Mouse (Mus musculus): ENCODE data around the gene Nacad. TPM values are rescaled to one million over a fixed set of nuclear protein-coding genes. Genes with fewer than 3 reads are reported as not detected.

Gene Nacad
- polyA plus RNA-seq, 1 experiment: 5.6 TPM

GRCm38 (mm10) chr11:6605021-6605481 is 802 bp downstream of the Nacad start:
- WGBS: 18% methylated on average over 13 of the region's 13 CpGs
- no peak for DNase-seq (ENCODE audit: low read depth, low spot score)

GRCm38 (mm10) chr11:6604604-6604936 is 1.3 kb downstream of the Nacad start:
- DNase-seq (ENCODE audit: low read depth, low spot score): no peak

GRCm38 (mm10) chr11:6603887-6604603 is 1.8 kb downstream of the Nacad start:
- 8% methylated on average over 12 of the region's 12 CpGs for WGBS

GRCm38 (mm10) chr11:6603224-6603623 is 2.6 kb downstream of the Nacad start:
- DNase-seq (ENCODE audit: low read depth, low spot score): no peak
- 67% methylated on average over 9 of the region's 9 CpGs for WGBS

More at GRCm38 (mm10) chr11:6603887-6604603, 1.8 kb downstream of the Nacad start:
- DNase-seq (ENCODE audit: low read depth, low spot score): no peak

GRCm38 (mm10) chr11:6602662-6603061 is 3.2 kb downstream of the Nacad start:
- no peak for DNase-seq (ENCODE audit: low read depth, low spot score)
- 69% methylated on average over 9 of the region's 9 CpGs for WGBS

GRCm38 (mm10) chr11:6601649-6602480 is 4.0 kb downstream of the Nacad start:
- 62% methylated on average over 20 of the region's 20 CpGs for WGBS
- no peak for DNase-seq (ENCODE audit: low read depth, low spot score)

GRCm38 (mm10) chr11:6600284-6600944 is 5.4 kb downstream of the Nacad start:
- no peak for DNase-seq (ENCODE audit: low read depth, low spot score)
- WGBS: 72% methylated on average over 8 of the region's 8 CpGs

- no peak for DNase-seq (ENCODE audit: low read depth, low spot score)
- 83% methylated on average over 6 of the region's 6 CpGs for WGBS
Observed at GRCm38 (mm10) chr11:6599831-6600230, 6.0 kb downstream of the Nacad start.

- DNase-seq (ENCODE audit: low read depth, low spot score): no peak
- 57% methylated on average over 27 of the region's 27 CpGs for whole genome bisulfite sequencing
Observed at GRCm38 (mm10) chr11:6599011-6599681, 6.7 kb downstream of the Nacad start.

GRCm38 (mm10) chr11:6598191-6598889 is 7.5 kb downstream of the Nacad start:
- no peak for DNase-seq (ENCODE audit: low read depth, low spot score)
- 61% methylated on average over 19 of the region's 19 CpGs for WGBS

GRCm38 (mm10) chr11:6597523-6597922 is 8.3 kb downstream of the Nacad start:
- DNase-seq (ENCODE audit: low read depth, low spot score): no peak
- 68% methylated on average over 7 of the region's 7 CpGs for WGBS

GRCm38 (mm10) chr11:6596616-6597015 is 9.2 kb downstream of the Nacad start:
- DNase-seq (ENCODE audit: low read depth, low spot score): no peak
- WGBS: 75% methylated on average over 3 of the region's 3 CpGs

GRCm38 (mm10) chr11:6596205-6596604 is 9.6 kb downstream of the Nacad start:
- 92% methylated on average over 6 of the region's 6 CpGs for WGBS
- DNase-seq (ENCODE audit: low read depth, low spot score): no peak

- no peak for DNase-seq (ENCODE audit: low read depth, low spot score)
- WGBS: 88% methylated on average over 5 of the region's 5 CpGs
Observed at GRCm38 (mm10) chr11:6595339-6595738, 10.5 kb downstream of the Nacad start.

- no peak for DNase-seq (ENCODE audit: low read depth, low spot score)
- WGBS: 82% methylated on average over 6 of the region's 6 CpGs
Observed at GRCm38 (mm10) chr11:6594845-6595244, 11.0 kb downstream of the Nacad start.

GRCm38 (mm10) chr11:6593406-6593805 is 12.4 kb downstream of the Nacad start:
- no peak for DNase-seq (ENCODE audit: low read depth, low spot score)
- 78% methylated on average over 11 of the region's 11 CpGs for WGBS

GRCm38 (mm10) chr11:6590933-6591675 is 14.7 kb downstream of the Nacad start:
- DNase-seq (ENCODE audit: low read depth, low spot score): no peak
- WGBS: 93% methylated on average over 10 of the region's 10 CpGs

GRCm38 (mm10) chr11:6589838-6590237 is 16.0 kb downstream of the Nacad start:
- DNase-seq (ENCODE audit: low read depth, low spot score): no peak
- 76% methylated on average over 7 of the region's 7 CpGs for WGBS

- DNase-seq (ENCODE audit: low read depth, low spot score): no peak
- 85% methylated on average over 7 of the region's 7 CpGs for WGBS
Observed at GRCm38 (mm10) chr11:6588295-6588694, 17.6 kb downstream of the Nacad start.

All from large intestine, adult 2 months (tissue).